Mouse (Mus musculus): ENCODE measurements around the gene Supt4a.

GRCm38 (mm10) chr11:87757001-87757954 lies 19.9 kb downstream of the Supt4a start:
- TF ChIP-seq CTCF (IDR thresholded peaks at IDR 0.05; ENCODE audit: low read depth, low read length): no peak
- TF ChIP-seq TAL1 (conservative IDR thresholded peaks at IDR 0.05; ENCODE audit: low read depth, low read length): no peak
- TF ChIP-seq GATA1 (IDR thresholded peaks at IDR 0.05; ENCODE audit: borderline replicate concordance, low read length): no peak
